In genomic region chr7:80702510-80702909, GRCm38 (mm10) we compare ENCODE assay signal across 19 mouse cellular contexts. TPM values are rescaled to one million over a fixed set of nuclear protein-coding genes. Genes with fewer than 3 reads are reported as not detected.
A peak's percentile ranks its signal among the peaks of the same experiment; 100 is the strongest.
DNase-seq lines count a peak whose midpoint lies in the region; ATAC-seq and TF ChIP-seq lines count a peak whose summit lies in the region.
"Had no signal": no experiment of that assay in that cellular context is flagged by ENCODE, and none has a peak within 500 bp of the region (broad histone marks: within the 10 kb centered on the region; RNA-seq: fewer than 3 reads in every experiment).

No protein-coding gene starts in this region.

- 23% methylated on average over 6 of the region's 6 CpGs for WGBS in liver, embryonic 14.5 days (ENCODE audit: insufficient replicate concordance)
- 64% methylated on average over 6 of the region's 6 CpGs for WGBS in neural tube, embryonic 15.5 days

- H3K4me3 ChIP-seq in liver, embryonic 14.5 days (ENCODE audit: insufficient read depth in 1 of 2, low read depth in 2 of 2, low read length in 2 of 2): no peak overlapping the region
- no peak overlapping the region for H3K4me3 ChIP-seq in neural tube, embryonic 15.5 days (replicated peaks)
- H3K4me3 ChIP-seq: embryonic facial prominence, embryonic 15.5 days; hindbrain, embryonic 15.5 days; midbrain, embryonic 15.5 days had no signal

- no peak overlapping the region for H3K9ac ChIP-seq in liver, embryonic 14.5 days (replicated peaks)
- no peak overlapping the region for H3K9ac ChIP-seq in neural tube, embryonic 15.5 days (replicated peaks)
- H3K9ac ChIP-seq: embryonic facial prominence, embryonic 15.5 days; hindbrain, embryonic 15.5 days; midbrain, embryonic 15.5 days had no signal

- no peaks in the 10 kb centered on the region for H3K36me3 ChIP-seq in liver, embryonic 14.5 days (replicated peaks; ENCODE audit: control insufficient read depth, insufficient read depth, low read depth)
- H3K36me3 ChIP-seq in neural tube, embryonic 15.5 days: no peaks in the 10 kb centered on the region
- H3K36me3 ChIP-seq: embryonic facial prominence, embryonic 15.5 days; hindbrain, embryonic 15.5 days; midbrain, embryonic 15.5 days had no signal

- peak overlapping the region; percentile 14 for H3K4me2 ChIP-seq in liver, embryonic 14.5 days (ENCODE audit: low read depth)
- no peak overlapping the region for H3K4me2 ChIP-seq in neural tube, embryonic 15.5 days
- H3K4me2 ChIP-seq: embryonic facial prominence, embryonic 15.5 days; hindbrain, embryonic 15.5 days; midbrain, embryonic 15.5 days had no signal

- peaks cover 18 to 23% of the 10 kb centered on the region in 2 experiments for H3K4me1 ChIP-seq in liver, embryonic 14.5 days (replicated peaks; ENCODE audit: control insufficient read depth in 2 of 2, insufficient read depth in 2 of 2, low read length in 1 of 2)
- H3K4me1 ChIP-seq in neural tube, embryonic 15.5 days: no peaks in the 10 kb centered on the region
- H3K4me1 ChIP-seq: embryonic facial prominence, embryonic 15.5 days; hindbrain, embryonic 15.5 days; midbrain, embryonic 15.5 days had no signal

- H3K27ac ChIP-seq in liver, embryonic 14.5 days: peak overlapping the region; percentile 49
- H3K27ac ChIP-seq in neural tube, embryonic 15.5 days (replicated peaks): no peak overlapping the region
- H3K27ac ChIP-seq: embryonic facial prominence, embryonic 15.5 days; hindbrain, embryonic 15.5 days; macrophage; midbrain, embryonic 15.5 days had no signal

- peak; percentile 76 for TF ChIP-seq EP300 in liver, embryonic 14.5 days (IDR thresholded peaks at IDR 0.05; ENCODE audit: low read depth)

- no peaks in the 10 kb centered on the region for H3K27me3 ChIP-seq in liver, embryonic 14.5 days (ENCODE audit: control insufficient read depth, insufficient read depth, low read length)
- no peaks in the 10 kb centered on the region for H3K27me3 ChIP-seq in neural tube, embryonic 15.5 days (replicated peaks)
- H3K27me3 ChIP-seq: embryonic facial prominence, embryonic 15.5 days; hindbrain, embryonic 15.5 days; midbrain, embryonic 15.5 days had no signal

- ATAC-seq in liver, embryonic 14.5 days (ENCODE audit: insufficient read depth): peak; percentile 89
- ATAC-seq in neural tube, embryonic 15.5 days (ENCODE audit: low FRiP score): no peak
- ATAC-seq: forebrain, embryonic 14.5 days; intestine, postnatal 0 days; midbrain, embryonic 15.5 days had no signal

- H3K9me3 ChIP-seq in liver, embryonic 14.5 days (ENCODE audit: control insufficient read depth, low read length): no peaks in the 10 kb centered on the region
- H3K9me3 ChIP-seq in neural tube, embryonic 15.5 days (replicated peaks): no peaks in the 10 kb centered on the region
- H3K9me3 ChIP-seq: embryonic facial prominence, embryonic 15.5 days; hindbrain, embryonic 15.5 days; midbrain, embryonic 15.5 days had no signal

- peak; percentile 79 for TF ChIP-seq CTCF in liver, embryonic 14.5 days (IDR thresholded peaks at IDR 0.05; ENCODE audit: low read depth)

- DNase-seq in spleen, adult 12 weeks (ENCODE audit: low spot score): peak; percentile 28
- DNase-seq in spleen, postnatal 36 days (ENCODE audit: low spot score in 2 of 2): no peak
- peak; percentile 86 for DNase-seq in c-Kit-positive CD71-positive TER-119-negative erythroid progenitor cells, embryonic 14.5 days (ENCODE audit: low read depth)
- peak; percentile 63 to 86 (median 71) for DNase-seq in liver, embryonic 14.5 days (ENCODE audit: low read depth in 3 of 3, low spot score in 3 of 3)
- DNase-seq in kidney, adult 18-20 months: no peak
- no peak for DNase-seq in testis, postnatal 10 days (ENCODE audit: low spot score)
- DNase-seq in adrenal gland, adult 2 months: no peak
- DNase-seq: cerebellum, adult 9-11 months; heart, postnatal 10 days; kidney, postnatal 14 days; lung, adult 18-20 months; right cerebral cortex, postnatal 4 days had no signal

RNA-seq across cellular contexts. Expression of gene Crtc3, which starts 13.8 kb away (rescaled TPM):
- 1.7 and 1.9 TPM in 2 replicates for polyA plus RNA-seq in liver, embryonic 14.5 days (2012; rRNA removed)
- 2.4 and 4.2 TPM in 2 replicates for polyA plus RNA-seq in liver, embryonic 14.5 days (2014; fragmentation: Nextera tagmentation; extraction: Ambion mirVana)
- 10 to 100 TPM; 27.1 to 27.7 TPM for total RNA-seq in adrenal gland, adult 2 months (2021)
- 39.7 and 50.3 TPM in 2 replicates for polyA plus RNA-seq in adrenal gland, adult 2 months (2012; rRNA removed)
- polyA plus RNA-seq in neural tube, embryonic 15.5 days (2015; fragmentation: Nextera tagmentation; extraction: Ambion mirVana): 18.4 and 20.7 TPM in 2 replicates

Comparison
In these comparisons a context has a peak if more than half of its experiments do, and no peak if none do; other contexts are left out.
1. DNase-seq: peak in spleen, adult 12 weeks (single experiment), c-Kit-positive CD71-positive TER-119-negative erythroid progenitor cells, embryonic 14.5 days (single experiment) and liver, embryonic 14.5 days (3 of 3); none in spleen, postnatal 36 days (0 of 2), kidney, adult 18-20 months (single experiment), testis, postnatal 10 days (single experiment) and adrenal gland, adult 2 months (single experiment).